In genomic region chr2:156811556-156811955, GRCm38 (mm10) we compare ENCODE assay signal across 17 mouse cellular contexts. TPM values are rescaled to one million over a fixed set of nuclear protein-coding genes. Genes with fewer than 3 reads are reported as not detected.
"Had no signal": no experiment of that assay in that cellular context is flagged by ENCODE, and none has a peak within 500 bp of the region (broad histone marks: within the 10 kb centered on the region; RNA-seq: fewer than 3 reads in every experiment).

No protein-coding gene starts in this region.

- H3K9me3 ChIP-seq: limb, embryonic 12.5 days; limb, embryonic 15.5 days; neural tube, embryonic 13.5 days; stomach, embryonic 15.5 days had no signal

- H3K36me3 ChIP-seq: limb, embryonic 12.5 days; limb, embryonic 15.5 days; neural tube, embryonic 13.5 days; stomach, embryonic 15.5 days had no signal

- H3K27ac ChIP-seq: limb, embryonic 12.5 days; limb, embryonic 15.5 days; liver, embryonic 14.5 days; neural tube, embryonic 13.5 days; stomach, embryonic 15.5 days had no signal

- H3K27me3 ChIP-seq: limb, embryonic 12.5 days; limb, embryonic 15.5 days; stomach, embryonic 15.5 days had no signal

- H3K4me3 ChIP-seq: limb, embryonic 12.5 days; limb, embryonic 15.5 days; myocyte; neural tube, embryonic 13.5 days; stomach, embryonic 15.5 days had no signal

- DNase-seq: kidney, adult 9 months; left cerebral cortex, postnatal 4 days; liver, postnatal 0 days; lung, postnatal 14 days; lung, postnatal 4 days; retina, postnatal 1 day; right cerebral cortex, postnatal 25 days; spleen, adult 18-20 months; thymus, postnatal 25 days had no signal

RNA-seq across cellular contexts. Expression of gene Myl9, which starts 36.3 kb away (rescaled TPM):
- total RNA-seq: megakaryocyte progenitor cell, adult 5-6 weeks; megakaryocyte-erythroid progenitor cell, adult 5-6 weeks had no signal
